Mouse (Mus musculus) megakaryocyte, embryonic 14.5 days (primary cell): Measurements from ENCODE around the gene Hsh2d.

Source experiments
- FLI1 ChIP-seq: IDR thresholded peaks from 2 replicates; pipeline ENCODE4 v1.6.1; 2012; ENCODE audit warnings: low read length, inconsistent platforms, mixed read lengths
- GATA1 ChIP-seq: IDR thresholded peaks from 3 replicates; pipeline ENCODE4 v1.6.1; 2012; ENCODE audit warnings: mixed read lengths, low read length, inconsistent platforms, borderline replicate concordance

- TF ChIP-seq GATA1 (no peak), FLI1 (no peak)
These were observed 2.6 kb downstream of the Hsh2d start for GRCm38 (mm10) chr8:72192065-72192464.
